ENCODE assay signal across 8 mouse cellular contexts in the genomic region with DNA sequence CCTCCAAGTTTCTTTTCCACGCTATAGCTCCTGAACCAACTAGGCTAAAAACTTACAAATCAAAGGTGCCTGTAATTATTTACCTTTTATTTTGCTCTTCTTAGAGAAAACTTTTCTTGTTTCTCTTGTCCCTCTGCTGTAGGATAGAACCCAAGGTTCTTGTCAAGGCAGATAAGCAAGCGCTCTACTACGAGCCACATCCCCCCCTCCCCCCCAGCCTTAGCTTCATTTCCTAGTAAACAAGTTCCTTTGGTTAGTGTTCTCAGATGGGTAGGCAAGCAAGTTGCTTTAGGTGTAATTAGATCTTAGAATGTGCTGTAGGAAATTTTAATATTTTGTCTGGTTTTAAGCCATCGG. TPM values are rescaled to one million over a fixed set of nuclear protein-coding genes. Genes with fewer than 3 reads are reported as not detected.
DNase-seq lines count a peak whose midpoint lies in the region; ATAC-seq lines count a peak whose summit lies in the region.

No protein-coding gene starts in this region.

- no peaks in the 10 kb centered on the region for H3K27me3 ChIP-seq in lung, embryonic 16.5 days (ENCODE audit: control insufficient read depth, insufficient read depth, low read depth, low read length)
- no peaks in the 10 kb centered on the region for H3K27me3 ChIP-seq in intestine, embryonic 15.5 days (replicated peaks)
- H3K27me3 ChIP-seq in neural tube, embryonic 13.5 days: no peaks in the 10 kb centered on the region

- peak overlapping the region; percentile 98 for H3K27ac ChIP-seq in lung, embryonic 16.5 days (ENCODE audit: low read length)
- H3K27ac ChIP-seq in intestine, embryonic 15.5 days: peak overlapping the region; percentile 96
- peak overlapping the region; percentile 88 for H3K27ac ChIP-seq in neural tube, embryonic 13.5 days (replicated peaks)

- DNase-seq in lung, adult 18-20 months: no peak
- DNase-seq in c-Kit-positive CD71-positive TER-119-positive erythroid progenitor cells, embryonic 14.5 days (ENCODE audit: low spot score): peak; percentile 71
- no peak for DNase-seq in cerebellum, postnatal 14 days
- DNase-seq in ovary, adult 18-20 months (ENCODE audit: low spot score): no peak

- WGBS in lung, embryonic 16.5 days: 10% methylated on average over 4 of the region's 4 CpGs
- 7% methylated on average over 4 of the region's 4 CpGs for WGBS in intestine, embryonic 15.5 days
- 18% methylated on average over 4 of the region's 4 CpGs for WGBS in neural tube, embryonic 13.5 days

- ATAC-seq in lung, embryonic 16.5 days (ENCODE audit: low read depth): no peak; the same call in 1 of the 2 replicates
- ATAC-seq in intestine, embryonic 15.5 days: peak; percentile 30
- ATAC-seq in neural tube, embryonic 13.5 days (ENCODE audit: low read depth): no peak
- ATAC-seq in granulocyte monocyte progenitor cell, adult 5-6 weeks (replicated peaks; ENCODE audit: poor library complexity, severe bottlenecking): no peak

- H3K4me3 ChIP-seq in lung, embryonic 16.5 days (ENCODE audit: low read length): peak overlapping the region; percentile 93
- H3K4me3 ChIP-seq in intestine, embryonic 15.5 days (replicated peaks): peak overlapping the region; percentile 82
- peak overlapping the region; percentile 85 for H3K4me3 ChIP-seq in neural tube, embryonic 13.5 days

- peak overlapping the region; percentile 96 for H3K9ac ChIP-seq in lung, embryonic 16.5 days (ENCODE audit: low read length)
- H3K9ac ChIP-seq in intestine, embryonic 15.5 days: peak overlapping the region; percentile 93
- H3K9ac ChIP-seq in neural tube, embryonic 13.5 days: peak overlapping the region; percentile 85

- peak overlapping the region; percentile 74 for H3K4me2 ChIP-seq in lung, embryonic 16.5 days (ENCODE audit: low read depth, low read length)
- peak overlapping the region; percentile 70 for H3K4me2 ChIP-seq in intestine, embryonic 15.5 days (replicated peaks)
- H3K4me2 ChIP-seq in neural tube, embryonic 13.5 days: peak overlapping the region; percentile 86

- H3K9me3 ChIP-seq in lung, embryonic 16.5 days (ENCODE audit: control insufficient read depth, low read length): no peaks in the 10 kb centered on the region
- H3K9me3 ChIP-seq in intestine, embryonic 15.5 days: no peaks in the 10 kb centered on the region
- no peaks in the 10 kb centered on the region for H3K9me3 ChIP-seq in neural tube, embryonic 13.5 days

- H3K4me1 ChIP-seq in lung, embryonic 16.5 days (replicated peaks; ENCODE audit: control insufficient read depth, insufficient read depth, low read length): peaks cover 25% of the 10 kb centered on the region
- peaks cover 8% of the 10 kb centered on the region; the same call in 1 of the 2 replicates for H3K4me1 ChIP-seq in intestine, embryonic 15.5 days (replicated peaks)
- H3K4me1 ChIP-seq in neural tube, embryonic 13.5 days (replicated peaks): peaks cover 42% of the 10 kb centered on the region

- peaks cover 5% of the 10 kb centered on the region for H3K36me3 ChIP-seq in lung, embryonic 16.5 days (ENCODE audit: control insufficient read depth, insufficient read depth, low read length)
- no peaks in the 10 kb centered on the region for H3K36me3 ChIP-seq in intestine, embryonic 15.5 days
- H3K36me3 ChIP-seq in neural tube, embryonic 13.5 days: peaks cover 6% of the 10 kb centered on the region

RNA-seq across cellular contexts. Expression of gene Wdr78, which starts 5.7 kb away (rescaled TPM):
- 5.0 and 7.6 TPM in 2 replicates for polyA plus RNA-seq in lung, embryonic 16.5 days (2015; fragmentation: Nextera tagmentation; extraction: Ambion mirVana)
- 1.6 and 1.8 TPM in 2 replicates for polyA plus RNA-seq in intestine, embryonic 15.5 days (2015; fragmentation: Nextera tagmentation; extraction: Ambion mirVana)
- polyA plus RNA-seq in neural tube, embryonic 13.5 days (2015; fragmentation: Nextera tagmentation; extraction: Ambion mirVana): 4.6 TPM in 2 replicates
- total RNA-seq in granulocyte monocyte progenitor cell, adult 5-6 weeks (2014; fragmentation: Nextera tagmentation): 1.7 and 8.1 TPM in 2 replicates
- 1.2 and 1.7 TPM in 2 replicates for total RNA-seq in granulocyte monocyte progenitor cell, adult 5-6 weeks (2017)

RNA-seq across cellular contexts. Expression of gene Mier1, which starts 5.8 kb away (rescaled TPM):
- polyA plus RNA-seq in lung, embryonic 16.5 days (2015; fragmentation: Nextera tagmentation; extraction: Ambion mirVana): 36.7 and 38.4 TPM in 2 replicates
- polyA plus RNA-seq in intestine, embryonic 15.5 days (2015; fragmentation: Nextera tagmentation; extraction: Ambion mirVana): 36.0 and 42.5 TPM in 2 replicates
- 33.5 and 33.7 TPM in 2 replicates for polyA plus RNA-seq in neural tube, embryonic 13.5 days (2015; fragmentation: Nextera tagmentation; extraction: Ambion mirVana)
- 50.9 and 69.9 TPM in 2 replicates for total RNA-seq in granulocyte monocyte progenitor cell, adult 5-6 weeks (2014; fragmentation: Nextera tagmentation)
- 60.5 and 63.6 TPM in 2 replicates for total RNA-seq in granulocyte monocyte progenitor cell, adult 5-6 weeks (2017)
